Mouse (Mus musculus): Measurements from ENCODE around the gene Tshb. TPM values are rescaled to one million over a fixed set of nuclear protein-coding genes. Genes with fewer than 3 reads are reported as not detected.

Gene Tshb
- polyA plus RNA-seq, 1 experiment from 2014 or later = not detected

GRCm38 (mm10) chr3:102751536-102751935 is 31.0 kb downstream of the Tshb start:
- 82% methylated on average over 3 of the region's 3 CpGs for WGBS
- Histone ChIP-seq H3K4me2 (no peak overlapping the region), H3K9me3 (replicated peaks) (no peaks in the 10 kb centered on the region), H3K27me3 (no peaks in the 10 kb centered on the region), H3K9ac (no peak overlapping the region), H3K4me3 (no peak overlapping the region), H3K4me1 (replicated peaks) (peaks cover 14% of the 10 kb centered on the region), H3K27ac (no peak overlapping the region), H3K36me3 (no peaks in the 10 kb centered on the region)
- ATAC-seq (replicated peaks; ENCODE audit: insufficient number of reproducible peaks, insufficient read depth, low FRiP score, low read depth) = no peak

DNA sequence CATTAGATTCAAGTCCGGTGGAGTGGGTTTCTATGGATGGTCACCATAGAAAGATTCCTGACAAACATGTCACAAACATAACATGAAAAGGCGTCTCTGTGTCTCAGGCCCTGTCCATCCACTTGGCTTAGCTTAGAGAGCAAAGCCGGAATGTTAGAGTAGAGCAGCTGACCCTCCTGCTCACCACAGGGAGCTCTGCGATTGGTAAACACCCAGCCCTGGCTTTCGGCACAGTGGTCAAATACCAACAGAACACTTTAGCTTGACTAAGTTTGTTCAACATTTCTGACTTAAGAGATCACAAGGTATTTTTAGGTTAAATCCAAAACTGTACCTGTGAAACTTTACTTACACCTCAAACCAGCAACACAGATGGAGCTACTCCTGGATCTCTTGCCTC is 31.4 kb downstream of the Tshb start:
- ATAC-seq (replicated peaks; ENCODE audit: insufficient number of reproducible peaks, insufficient read depth, low FRiP score, low read depth) = no peak
- Histone ChIP-seq H3K27ac (no peak overlapping the region), H3K9me3 (replicated peaks) (no peaks in the 10 kb centered on the region), H3K27me3 (no peaks in the 10 kb centered on the region), H3K9ac (no peak overlapping the region), H3K4me2 (no peak overlapping the region), H3K4me1 (replicated peaks) (peaks cover 10% of the 10 kb centered on the region), H3K4me3 (no peak overlapping the region), H3K36me3 (no peaks in the 10 kb centered on the region)
- 79% methylated on average over 5 of the region's 5 CpGs for WGBS

GRCm38 (mm10) chr3:102748686-102749085 is 33.8 kb downstream of the Tshb start:
- ATAC-seq (replicated peaks; ENCODE audit: insufficient number of reproducible peaks, insufficient read depth, low FRiP score, low read depth) = no peak
- Histone ChIP-seq H3K4me2 (no peak overlapping the region), H3K4me1 (replicated peaks) (peaks cover 16% of the 10 kb centered on the region), H3K9me3 (replicated peaks) (no peaks in the 10 kb centered on the region), H3K9ac (no peak overlapping the region), H3K27ac (no peak overlapping the region), H3K27me3 (no peaks in the 10 kb centered on the region), H3K4me3 (no peak overlapping the region), H3K36me3 (no peaks in the 10 kb centered on the region)
- 76% methylated on average over 5 of the region's 5 CpGs for WGBS

- Histone ChIP-seq H3K36me3 (no peaks in the 10 kb centered on the region), H3K4me3 (no peak overlapping the region), H3K9me3 (replicated peaks) (no peaks in the 10 kb centered on the region), H3K4me2 (no peak overlapping the region), H3K9ac (no peak overlapping the region), H3K4me1 (replicated peaks) (peaks cover 22% of the 10 kb centered on the region), H3K27ac (no peak overlapping the region), H3K27me3 (no peaks in the 10 kb centered on the region)
- 58% methylated on average over 3 of the region's 3 CpGs for WGBS
- ATAC-seq (replicated peaks; ENCODE audit: insufficient number of reproducible peaks, insufficient read depth, low FRiP score, low read depth) = no peak
These were observed 34.5 kb downstream of the Tshb start for GRCm38 (mm10) chr3:102748038-102748437.

DNA sequence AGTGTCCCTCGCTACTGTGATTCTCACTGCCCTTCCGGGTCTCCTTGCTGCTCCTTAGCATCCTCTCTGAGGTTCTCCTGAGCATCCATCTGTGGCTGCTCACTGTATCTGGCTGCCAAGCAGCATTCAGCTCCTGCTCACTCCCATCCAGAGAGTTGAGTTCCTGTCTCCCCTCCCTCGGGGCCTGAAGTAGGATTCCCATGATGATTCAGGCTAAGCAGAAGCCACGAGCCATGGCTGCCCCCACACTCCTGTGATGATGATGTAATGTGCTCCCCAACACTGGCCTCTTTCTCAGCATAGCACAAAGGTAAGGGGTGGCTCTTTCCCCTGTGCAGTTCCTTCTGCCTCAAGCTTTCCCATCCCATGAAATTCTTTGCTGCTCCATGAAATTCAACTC is 36.3 kb downstream of the Tshb start:
- Histone ChIP-seq H3K4me2 (no peak overlapping the region), H3K27me3 (no peaks in the 10 kb centered on the region), H3K9me3 (replicated peaks) (no peaks in the 10 kb centered on the region), H3K9ac (no peak overlapping the region), H3K4me3 (no peak overlapping the region), H3K27ac (no peak overlapping the region), H3K4me1 (replicated peaks) (peaks cover 35% of the 10 kb centered on the region), H3K36me3 (no peaks in the 10 kb centered on the region)
- 72% methylated on average over 4 of the region's 4 CpGs for WGBS
- ATAC-seq (replicated peaks; ENCODE audit: insufficient number of reproducible peaks, insufficient read depth, low FRiP score, low read depth) = no peak

DNA sequence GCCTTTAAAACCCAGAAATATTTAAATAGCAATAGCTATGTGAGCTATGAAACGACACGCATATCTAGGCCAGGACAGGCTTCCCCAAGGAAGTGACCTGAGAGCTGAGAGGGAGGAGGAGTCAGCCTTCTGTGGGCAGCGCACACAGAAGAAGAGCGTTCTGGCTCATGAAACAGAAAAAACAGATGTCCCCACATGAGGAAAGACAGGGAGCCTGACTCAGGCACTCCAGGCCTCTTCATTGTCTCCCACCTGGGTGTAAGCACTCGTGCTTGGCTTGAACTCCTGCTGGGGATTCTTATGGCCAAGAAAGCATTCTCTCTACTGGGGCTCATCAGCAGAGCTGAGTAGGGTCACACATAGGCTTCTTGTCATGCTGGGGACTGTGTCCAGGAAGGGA is 37.9 kb downstream of the Tshb start:
- Histone ChIP-seq H3K9ac (no peak overlapping the region), H3K4me1 (replicated peaks) (peaks cover 38% of the 10 kb centered on the region), H3K27ac (peak overlapping the region; percentile 20; the same call in 1 of the 2 replicates), H3K9me3 (replicated peaks) (no peaks in the 10 kb centered on the region), H3K4me3 (no peak overlapping the region), H3K36me3 (no peaks in the 10 kb centered on the region), H3K27me3 (no peaks in the 10 kb centered on the region), H3K4me2 (no peak overlapping the region)
- ATAC-seq (replicated peaks; ENCODE audit: insufficient number of reproducible peaks, insufficient read depth, low FRiP score, low read depth) = no peak
- WGBS = 19% methylated on average over 5 of the region's 5 CpGs

DNA sequence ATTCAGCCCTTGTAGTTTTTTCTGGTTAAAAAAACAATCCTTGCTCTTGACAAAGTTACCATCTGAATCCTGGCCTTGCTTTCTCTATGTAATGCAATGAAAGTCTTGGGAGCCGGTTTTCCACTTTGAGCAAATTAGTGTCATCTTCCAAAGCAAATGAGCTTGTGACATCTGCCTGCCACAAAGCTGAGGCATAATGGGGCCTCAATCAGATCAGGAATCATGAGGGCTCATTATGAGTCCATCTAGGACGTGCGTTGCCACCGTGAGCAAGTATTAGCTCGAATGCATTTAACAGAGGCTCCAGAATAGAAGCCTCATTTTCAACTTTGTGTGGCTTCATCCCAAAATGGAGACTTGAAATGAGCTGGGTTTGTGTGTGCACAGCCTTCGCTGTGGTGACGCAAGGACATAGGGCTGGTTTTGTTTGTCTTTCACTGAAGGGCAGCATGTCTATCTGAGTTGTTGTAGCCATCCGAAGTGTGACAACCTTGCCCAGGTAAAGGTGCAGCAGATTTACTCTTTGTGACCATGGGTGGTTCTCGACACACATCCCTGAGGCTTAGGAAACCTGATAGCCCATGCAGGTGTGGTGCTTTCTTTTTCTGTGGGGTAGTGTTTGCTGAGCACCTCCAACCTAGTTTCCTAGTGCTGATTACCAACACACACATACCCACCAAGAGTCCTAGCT is 38.6 kb downstream of the Tshb start:
- ATAC-seq (replicated peaks; ENCODE audit: insufficient number of reproducible peaks, insufficient read depth, low FRiP score, low read depth) = no peak
- H3K4me2 ChIP-seq = no peak overlapping the region
- H3K4me1 ChIP-seq (replicated peaks) = peaks cover 40% of the 10 kb centered on the region
- no peak overlapping the region for H3K4me3 ChIP-seq
- no peak overlapping the region for H3K9ac ChIP-seq
- peak overlapping the region; percentile 20; the same call in 1 of the 2 replicates for H3K27ac ChIP-seq
- H3K27me3 ChIP-seq = no peaks in the 10 kb centered on the region
- no peaks in the 10 kb centered on the region for H3K36me3 ChIP-seq
- 87% methylated on average over 9 of the region's 9 CpGs for WGBS
- no peaks in the 10 kb centered on the region for H3K9me3 ChIP-seq (replicated peaks)

- no peak for ATAC-seq (replicated peaks; ENCODE audit: insufficient number of reproducible peaks, insufficient read depth, low FRiP score, low read depth)
- Histone ChIP-seq H3K4me2 (no peak overlapping the region), H3K36me3 (no peaks in the 10 kb centered on the region), H3K27me3 (no peaks in the 10 kb centered on the region), H3K27ac (no peak overlapping the region), H3K9ac (no peak overlapping the region), H3K4me1 (replicated peaks) (peaks cover 47% of the 10 kb centered on the region), H3K4me3 (no peak overlapping the region), H3K9me3 (replicated peaks) (no peaks in the 10 kb centered on the region)
- 41% methylated on average over 4 of the region's 4 CpGs for WGBS
These were observed 39.3 kb downstream of the Tshb start for GRCm38 (mm10) chr3:102743202-102743601.

DNA sequence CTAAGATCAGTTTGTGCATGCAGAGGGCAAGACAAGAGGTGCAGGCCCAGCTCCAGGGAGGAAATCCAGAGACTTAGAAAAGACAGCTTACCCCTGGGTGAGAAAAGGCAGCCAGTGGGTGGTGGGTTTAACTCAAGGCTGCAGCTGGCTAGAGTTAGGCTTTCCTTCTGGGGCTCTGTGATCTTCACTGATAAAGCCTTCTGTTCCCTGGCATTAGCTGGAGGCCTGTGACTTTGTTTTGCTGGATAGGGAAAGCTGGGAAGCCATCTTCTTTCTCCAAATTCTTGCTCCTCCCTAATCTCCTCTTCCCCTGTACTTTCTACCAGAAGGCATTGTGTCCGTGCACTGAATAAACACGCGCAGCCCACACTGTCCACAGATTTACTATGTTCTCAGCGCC is 39.8 kb downstream of the Tshb start:
- no peak for ATAC-seq (replicated peaks; ENCODE audit: insufficient number of reproducible peaks, insufficient read depth, low FRiP score, low read depth)
- Histone ChIP-seq H3K9ac (no peak overlapping the region), H3K36me3 (no peaks in the 10 kb centered on the region), H3K4me3 (no peak overlapping the region), H3K4me2 (no peak overlapping the region), H3K27me3 (no peaks in the 10 kb centered on the region), H3K27ac (peak overlapping the region; percentile 30; the same call in 1 of the 2 replicates), H3K9me3 (replicated peaks) (no peaks in the 10 kb centered on the region), H3K4me1 (replicated peaks) (peaks cover 52% of the 10 kb centered on the region)
- 62% methylated on average over 4 of the region's 4 CpGs for WGBS

GRCm38 (mm10) chr3:102738926-102739325 is 43.6 kb downstream of the Tshb start:
- Histone ChIP-seq H3K4me2 (peak overlapping the region; percentile 11; the same call in 1 of the 2 replicates), H3K4me3 (no peak overlapping the region), H3K9me3 (replicated peaks) (no peaks in the 10 kb centered on the region), H3K36me3 (no peaks in the 10 kb centered on the region), H3K4me1 (replicated peaks) (peaks cover 71% of the 10 kb centered on the region), H3K27ac (peak overlapping the region; percentile 66), H3K9ac (no peak overlapping the region), H3K27me3 (no peaks in the 10 kb centered on the region)
- no peak for ATAC-seq (replicated peaks; ENCODE audit: insufficient number of reproducible peaks, insufficient read depth, low FRiP score, low read depth)
- 76% methylated on average over 6 of the region's 6 CpGs for WGBS

DNA sequence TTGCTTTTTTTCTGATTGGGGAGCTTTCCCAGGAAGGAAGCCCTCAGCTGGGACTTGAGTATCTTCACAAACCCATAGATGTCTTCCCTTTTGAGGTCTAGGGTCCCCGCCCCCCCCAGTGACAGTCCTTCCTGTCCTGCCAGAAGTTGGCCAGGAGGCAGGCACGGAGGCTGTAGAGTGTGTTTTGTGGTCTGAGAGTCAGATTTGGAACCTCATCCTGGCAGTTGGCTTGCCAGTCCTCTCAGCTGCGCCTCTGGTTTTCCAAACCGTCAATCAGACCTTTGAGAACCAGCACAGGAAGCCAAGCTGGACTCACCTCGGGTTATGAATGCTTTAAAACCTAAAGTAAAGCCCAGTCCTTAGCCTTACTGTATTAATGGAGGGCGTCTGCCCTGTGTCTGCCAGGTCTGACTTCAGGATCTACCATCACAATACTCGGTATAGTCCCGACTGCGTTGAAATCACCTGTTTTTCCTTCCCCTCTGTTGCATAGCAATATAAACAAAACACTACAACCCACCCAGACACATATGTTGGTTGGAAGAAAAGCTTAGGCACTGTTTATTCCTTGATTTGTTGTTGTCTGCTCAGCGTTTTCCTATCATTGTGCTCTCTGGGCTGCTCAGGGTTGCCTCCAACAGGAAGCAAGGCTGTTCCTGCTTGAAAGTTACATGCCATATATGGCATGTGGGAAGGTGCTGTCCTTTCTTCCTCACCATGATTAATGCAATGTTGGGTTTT is 44.2 kb downstream of the Tshb start:
- Histone ChIP-seq H3K4me1 (replicated peaks) (peaks cover 68% of the 10 kb centered on the region), H3K27ac (peak overlapping the region; percentile 66), H3K27me3 (no peaks in the 10 kb centered on the region), H3K9me3 (replicated peaks) (no peaks in the 10 kb centered on the region), H3K4me2 (peak overlapping the region; percentile 11; the same call in 1 of the 2 replicates), H3K36me3 (no peaks in the 10 kb centered on the region), H3K9ac (no peak overlapping the region), H3K4me3 (no peak overlapping the region)
- ATAC-seq (replicated peaks; ENCODE audit: insufficient number of reproducible peaks, insufficient read depth, low FRiP score, low read depth) = no peak
- WGBS = 48% methylated on average over 10 of the region's 10 CpGs

Data from heart, embryonic 15.5 days (tissue).